In the genomic region with DNA sequence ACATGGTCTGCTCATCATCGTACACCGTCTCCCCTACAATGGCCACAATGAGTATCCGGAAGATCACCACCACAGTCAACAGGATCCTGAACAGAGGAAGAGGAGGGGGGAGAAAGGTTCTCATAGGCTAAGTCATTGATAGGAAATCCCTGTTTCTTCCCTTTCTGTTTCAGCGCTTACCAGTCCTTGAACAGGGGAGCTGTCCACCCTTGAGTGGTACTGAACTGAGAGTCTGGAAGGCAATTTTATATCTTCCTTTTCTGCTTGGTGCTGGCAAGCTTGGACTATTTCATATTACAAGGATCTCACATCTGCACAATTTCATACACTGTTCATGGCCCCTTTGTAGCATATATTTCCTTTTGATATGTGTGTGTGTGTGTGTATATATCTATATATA, we compare ENCODE assay signal across 8 mouse cellular contexts. TPM values are rescaled to one million over a fixed set of nuclear protein-coding genes. Genes with fewer than 3 reads are reported as not detected.
DNase-seq lines count a peak whose midpoint lies in the region; ATAC-seq and TF ChIP-seq lines count a peak whose summit lies in the region.
"Had no signal": no experiment of that assay in that cellular context is flagged by ENCODE, and none has a peak within 500 bp of the region (broad histone marks: within the 10 kb centered on the region; RNA-seq: fewer than 3 reads in every experiment).

No protein-coding gene starts in this region.

- intact Hi-C loops in left cerebral cortex, postnatal 4 days (cut with DNase I) = no loop called here

- TF ChIP-seq POLR2A in myocyte (IDR thresholded peaks at IDR 0.05; ENCODE audit: insufficient read length, low read depth) = no peak

- H3ac ChIP-seq in myocyte (ENCODE audit: control insufficient read depth, insufficient read length) = no peak overlapping the region

- no peaks in the 10 kb centered on the region for H3K79me2 ChIP-seq in myocyte (ENCODE audit: control insufficient read depth, insufficient read depth)

- H3K4me2 ChIP-seq in kidney, postnatal 0 days (ENCODE audit: low read length) = no peak overlapping the region
- no peak overlapping the region for H3K4me2 ChIP-seq in myocyte (ENCODE audit: low read depth)
- H3K4me2 ChIP-seq: embryonic facial prominence, embryonic 15.5 days had no signal

- H3K9ac ChIP-seq in kidney, postnatal 0 days (ENCODE audit: low read depth, low read length) = no peak overlapping the region
- H3K9ac ChIP-seq: embryonic facial prominence, embryonic 15.5 days had no signal

- H3K4me1 ChIP-seq in kidney, postnatal 0 days (replicated peaks; ENCODE audit: insufficient read depth, low read length) = no peaks in the 10 kb centered on the region

- ATAC-seq in kidney, postnatal 0 days (replicated peaks; ENCODE audit: low FRiP score, low read depth) = no peak

- H3K36me3 ChIP-seq in kidney, postnatal 0 days (ENCODE audit: insufficient read depth, low read length) = no peaks in the 10 kb centered on the region
- no peaks in the 10 kb centered on the region for H3K36me3 ChIP-seq in myocyte (ENCODE audit: control insufficient read depth, insufficient read depth)
- H3K36me3 ChIP-seq: embryonic facial prominence, embryonic 15.5 days had no signal

- no peak for TF ChIP-seq CTCF in kidney, postnatal 0 days (IDR thresholded peaks at IDR 0.05; ENCODE audit: low read depth)

- no peak overlapping the region for H3K27ac ChIP-seq in kidney, postnatal 0 days
- H3K27ac ChIP-seq: embryonic facial prominence, embryonic 15.5 days had no signal

- H3K27me3 ChIP-seq in kidney, postnatal 0 days (ENCODE audit: insufficient read depth, low read length) = peaks cover 24% of the 10 kb centered on the region
- H3K27me3 ChIP-seq in myocyte (ENCODE audit: control insufficient read depth, insufficient read depth, insufficient read length) = peaks cover 31% of the 10 kb centered on the region

- no peak overlapping the region for H3K4me3 ChIP-seq in kidney, postnatal 0 days (replicated peaks; ENCODE audit: low read depth, low read length)
- no peak overlapping the region for H3K4me3 ChIP-seq in myocyte
- H3K4me3 ChIP-seq: embryonic facial prominence, embryonic 15.5 days had no signal

- WGBS in kidney, postnatal 0 days = 31% methylated on average over 4 of the region's 4 CpGs

- no peaks in the 10 kb centered on the region for H3K9me3 ChIP-seq in kidney, postnatal 0 days (replicated peaks; ENCODE audit: low read length)
- H3K9me3 ChIP-seq: embryonic facial prominence, embryonic 15.5 days had no signal

- peak; percentile 6 for DNase-seq in urinary bladder, postnatal 25 days (ENCODE audit: low spot score)
- no peak for DNase-seq in urinary bladder, postnatal 36 days (ENCODE audit: low spot score in 2 of 2)
- peak; percentile 59 for DNase-seq in embryo, embryonic 9.5 days (ENCODE audit: extremely low spot score)
- DNase-seq in kidney, postnatal 0 days (ENCODE audit: low spot score) = peak; percentile 86
- DNase-seq in layer of hippocampus, postnatal 25 days (ENCODE audit: extremely low spot score in 1 of 2, low spot score in 1 of 2) = no peak
- no peak for DNase-seq in left cerebral cortex, postnatal 4 days

TF ChIP-seq in myocyte, 11 proteins besides CTCF, POLR2A, EP300 and RAD21:
- TF ChIP-seq MYOD1 (IDR thresholded peaks at IDR 0.05; ENCODE audit: control insufficient read depth in 1 of 3, insufficient read length in 2 of 3, low read depth in 2 of 3) (no peak), POLR2AphosphoS2 (IDR thresholded peaks at IDR 0.05; ENCODE audit: insufficient read length, low read depth) (no peak), TCF12 (IDR thresholded peaks at IDR 0.05; ENCODE audit: insufficient read depth, poor library complexity, severe bottlenecking) (no peak), CEBPB (IDR thresholded peaks at IDR 0.05; ENCODE audit: insufficient read depth, poor library complexity, severe bottlenecking) (no peak), MAX (IDR thresholded peaks at IDR 0.05; ENCODE audit: low read depth) (peak; percentile 59), SRF (IDR thresholded peaks at IDR 0.05; ENCODE audit: control insufficient read depth, insufficient read length, low read depth) (no peak), MYOG (IDR thresholded peaks at IDR 0.05; ENCODE audit: control insufficient read depth in 1 of 3, insufficient read depth in 1 of 3, insufficient read length in 2 of 3, low read depth in 2 of 3) (no peak), E2F4 (IDR thresholded peaks at IDR 0.05; ENCODE audit: insufficient read depth) (no peak), TCF3 (IDR thresholded peaks at IDR 0.05; ENCODE audit: insufficient read length, low read depth) (no peak), USF1 (IDR thresholded peaks at IDR 0.05; ENCODE audit: low read depth) (no peak), REST (IDR thresholded peaks at IDR 0.05; ENCODE audit: insufficient read depth, insufficient read length) (peak; percentile 78)

RNA-seq across cellular contexts. Expression of gene Gjd2, which starts 1.6 kb away (rescaled TPM):
- polyA plus RNA-seq in kidney, postnatal 0 days (2015; fragmentation: Nextera tagmentation; extraction: Ambion mirVana) = 0.04 TPM in 1 of 2 replicates, not detected in the other
- polyA plus RNA-seq in myocyte (2012; fragmentation: generic; extraction: Trizol) = not detected
- total RNA-seq in layer of hippocampus, postnatal 25 days (2021) = 1 to 10 TPM; 7.2 to 7.4 TPM
- total RNA-seq in left cerebral cortex, postnatal 4 days (2021) = 10 to 100 TPM; 19.4 to 23.5 TPM

RNA-seq across cellular contexts. Expression of gene Actc1, which starts 41.5 kb away (rescaled TPM):
- polyA plus RNA-seq in kidney, postnatal 0 days (2015; fragmentation: Nextera tagmentation; extraction: Ambion mirVana) = 1.9 and 2.8 TPM in 2 replicates
- polyA plus RNA-seq in myocyte (2012; fragmentation: generic; extraction: Trizol) = 2,846 TPM
- total RNA-seq in layer of hippocampus, postnatal 25 days (2021) = not detected
- total RNA-seq in left cerebral cortex, postnatal 4 days (2021) = not detected

Comparison
In these comparisons a context has a peak if more than half of its experiments do, and no peak if none do; other contexts are left out.
1. DNase-seq: peak in urinary bladder, postnatal 25 days (single experiment), embryo, embryonic 9.5 days (single experiment) and kidney, postnatal 0 days (single experiment); none in urinary bladder, postnatal 36 days (0 of 2), layer of hippocampus, postnatal 25 days (0 of 2) and left cerebral cortex, postnatal 4 days (single experiment).